Mouse (Mus musculus) spleen, embryonic (tissue): Measurements from ENCODE around the gene Lsm12.
"Not testable (repeated sequence)": the region's sequence is repeated elsewhere in the genome, so short reads cannot be mapped to it uniquely, and the experiment has no call there.

Experiments used
- CTCF ChIA-PET: fragments of 350-600 bp; sonication (Branson Sonifier 250); formaldehyde crosslinking; loops from one replicate; lab custom pipeline; 2022; lab: Charles Lee

Lsm12 gene

GRCm38 (mm10) chr11:102189461-102190436 lies 4.7 kb upstream of the Lsm12 start, which contains the start of gene G6pc3:
Gene G6pc3 (plus strand): TSS chr11:102189620.
- CTCF ChIA-PET = interaction anchor here (0.6 kb wide), 1 partner anchor 1502 kb away, joined by 3 read pairs; no protein-coding TSS in a partner anchor

GRCm38 (mm10) chr11:102188980-102189379 lies 3.9 kb upstream of the Lsm12 start:
- CTCF ChIA-PET = no interaction called here

GRCm38 (mm10) chr11:102186235-102186634 lies 1.1 kb upstream of the Lsm12 start:
- CTCF ChIA-PET = no interaction called here

- CTCF ChIA-PET = no interaction called here
Observed at GRCm38 (mm10) chr11:102185677-102186076, 581 bp upstream of the Lsm12 start.

GRCm38 (mm10) chr11:102184253-102184645 lies 847 bp downstream of the Lsm12 start:
- CTCF ChIA-PET = no interaction called here

- CTCF ChIA-PET = interaction anchor here (0.5 to 0.6 kb wide), 2 partner anchors 21 to 22 kb away, joined by 3 read pairs; no protein-coding TSS in a partner anchor
Observed at GRCm38 (mm10) chr11:102179836-102180235, 5.3 kb downstream of the Lsm12 start.

- CTCF ChIA-PET = interaction anchor here (0.5 kb wide), 1 partner anchor 1003 kb away, joined by 18 read pairs; no protein-coding TSS in a partner anchor
Observed at GRCm38 (mm10) chr11:102168689-102169088, 16.4 kb downstream of the Lsm12 start.

- CTCF ChIA-PET = no interaction called here
Observed at GRCm38 (mm10) chr11:102167539-102167938, 17.6 kb downstream of the Lsm12 start.

- CTCF ChIA-PET = interaction anchor here (0.6 kb wide), 1 partner anchor 850 kb away, joined by 5 read pairs; no protein-coding TSS in a partner anchor
Observed at GRCm38 (mm10) chr11:102165971-102166722, 18.9 kb downstream of the Lsm12 start.

- CTCF ChIA-PET = interaction anchor here (0.7 kb wide), 1 partner anchor 20 kb away, joined by 3 read pairs; no protein-coding TSS in a partner anchor
Observed at GRCm38 (mm10) chr11:102159781-102160180, 25.3 kb downstream of the Lsm12 start.

GRCm38 (mm10) chr11:102158024-102158423 lies 27.1 kb downstream of the Lsm12 start:
- CTCF ChIA-PET = not testable (repeated sequence)

- CTCF ChIA-PET = interaction anchor here (0.8 kb wide), 1 partner anchor 46 kb away, joined by 3 read pairs; no protein-coding TSS in a partner anchor
Observed at GRCm38 (mm10) chr11:102156786-102157089, 28.4 kb downstream of the Lsm12 start.

GRCm38 (mm10) chr11:102156039-102156785 lies 28.9 kb downstream of the Lsm12 start, which contains the start of gene Tmem101:
Gene Tmem101 (minus strand): TSS chr11:102156404.
- CTCF ChIA-PET = interaction anchor here (0.6 to 0.8 kb wide), 2 partner anchors 47 to 233 kb away, joined by 3 to 16 read pairs; no protein-coding TSS in a partner anchor

- CTCF ChIA-PET = no interaction called here
Observed at GRCm38 (mm10) chr11:102147213-102147989, 37.7 kb downstream of the Lsm12 start.

GRCm38 (mm10) chr11:102146531-102146930 lies 38.6 kb downstream of the Lsm12 start:
- CTCF ChIA-PET = no interaction called here

- CTCF ChIA-PET = no interaction called here
Observed at GRCm38 (mm10) chr11:102146005-102146404, 39.1 kb downstream of the Lsm12 start.

GRCm38 (mm10) chr11:102145471-102146001 lies 39.6 kb downstream of the Lsm12 start, which contains the start of gene Nags:
Gene Nags (plus strand): TSS chr11:102145513.
- CTCF ChIA-PET = no interaction called here

GRCm38 (mm10) chr11:102144957-102145470 lies 40.1 kb downstream of the Lsm12 start:
- CTCF ChIA-PET = no interaction called here

GRCm38 (mm10) chr11:102142355-102142754 lies 42.7 kb downstream of the Lsm12 start:
- CTCF ChIA-PET = interaction anchor here (0.6 kb wide), 1 partner anchor 55 kb away, joined by 9 read pairs; no protein-coding TSS in a partner anchor
